Mouse (Mus musculus): ENCODE results near the gene Gcnt2.

DNA sequence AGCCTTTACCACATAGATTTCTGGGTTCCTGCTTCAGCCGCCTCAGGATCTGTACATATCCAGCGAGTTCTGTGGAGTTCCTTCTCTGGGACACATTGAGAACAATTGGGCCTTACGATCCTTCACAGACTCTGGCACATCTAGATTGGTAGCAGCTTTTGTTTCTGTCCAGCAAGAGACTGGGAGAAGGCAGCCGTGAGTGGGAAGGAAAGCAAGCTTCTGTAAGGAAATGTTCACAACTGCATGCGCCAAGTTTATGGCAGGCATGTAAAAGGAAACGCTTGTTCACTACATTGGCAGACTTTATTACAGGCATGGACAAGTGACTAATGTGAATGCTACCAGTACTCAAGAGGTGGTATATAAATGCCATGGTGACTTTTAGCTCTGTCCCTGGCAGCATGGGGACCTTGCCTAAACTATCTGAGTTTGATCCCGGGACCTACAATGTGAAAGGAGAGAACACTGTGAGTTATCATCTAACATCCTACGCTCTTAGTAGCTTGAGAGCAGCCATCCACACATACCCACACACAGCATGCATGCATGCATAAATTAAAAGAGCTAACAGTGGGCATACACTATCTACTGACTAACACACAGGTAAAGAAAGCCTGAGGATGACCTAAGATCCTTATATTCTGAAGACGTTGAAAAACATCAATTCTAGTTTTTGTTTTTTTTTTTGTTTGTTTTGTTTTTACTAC is 68.8 kb downstream of the Gcnt2 start:
- no peak for TF ChIP-seq CTCF (IDR thresholded peaks at IDR 0.05; ENCODE audit: borderline replicate concordance, control insufficient read depth, extremely low read depth, insufficient read depth, low read length, poor library complexity)
- no peak for TF ChIP-seq POLR2A (IDR thresholded peaks at IDR 0.05; ENCODE audit: control insufficient read depth, extremely low read depth, insufficient read depth, low read length, poor library complexity)

Measured in thymus, adult 2 months (tissue).